Mouse (Mus musculus) lung, adult 2 months (tissue): Measurements from ENCODE around the gene Nfkbie.

Experiments used
- CTCF ChIP-seq: fragments of 200-500 bp; IDR thresholded peaks from 2 replicates; pipeline ENCODE4 v1.5.1; 2011; ENCODE audit warnings: mild to moderate bottlenecking, low read length, control low read depth; ENCODE audit not compliant: insufficient read depth
- POLR2A ChIP-seq: fragments of 200-500 bp; IDR thresholded peaks from 2 replicates; pipeline ENCODE4 v1.6.1; 2011; ENCODE audit warnings: low read depth, mild to moderate bottlenecking, control low read depth, low read length, borderline replicate concordance; ENCODE audit errors: extremely low read depth

DNA sequence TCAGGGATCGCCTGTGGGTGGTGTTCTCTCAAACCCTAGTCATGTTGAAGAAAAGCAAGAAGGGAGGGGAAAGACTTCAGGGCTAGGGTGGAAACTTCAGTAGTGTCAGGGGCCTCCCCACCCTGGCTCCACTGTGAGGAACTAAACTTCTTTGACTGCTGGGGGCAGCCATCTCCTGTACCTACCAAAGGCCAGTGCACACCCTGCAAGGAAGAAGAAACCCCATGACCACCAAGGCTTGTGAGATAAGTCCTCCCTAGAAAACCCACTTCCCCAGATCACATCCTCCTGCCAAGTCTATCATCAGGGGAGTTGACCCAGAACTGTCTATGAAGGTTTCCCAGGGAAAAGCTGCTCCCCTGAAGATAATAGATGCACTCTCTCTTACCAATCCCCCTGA is 1.1 kb upstream of the Nfkbie start:
- TF ChIP-seq POLR2A (no peak), CTCF (no peak)
